Mouse (Mus musculus) lung, adult 18-20 months (tissue): ENCODE data around the gene Olfr119.
"Not testable (repeated sequence)": the region's sequence is repeated elsewhere in the genome, so short reads cannot be mapped to it uniquely, and the experiment has no call there.

ENCODE experiments used
- DNase-seq, 2 experiments: peaks; one replicate each; pipeline ENCODE4 v3.0.0; 2022; ENCODE audit warnings: mixed read lengths in 2 of 2

The Olfr119 gene

GRCm38 (mm10) chr17:37696264-37696663 lies at the start of gene Olfr119:
Gene Olfr119, plus strand, starts transcription at chr17:37696564.
- DNase-seq, result not testable (repeated sequence)

- DNase-seq, result no peak
Observed at GRCm38 (mm10) chr17:37663682-37664081, 32.7 kb upstream of the Olfr119 start, which contains the start of gene Olfr117. Gene Olfr117, minus strand, starts transcription at chr17:37663782.

- DNase-seq, result no peak
Observed at GRCm38 (mm10) chr17:37666688-37667087, 29.7 kb upstream of the Olfr119 start, which contains the start of gene Olfr118. Gene Olfr118, plus strand, starts transcription at chr17:37666988.

- DNase-seq, result no peak
Observed at GRCm38 (mm10) chr17:37721508-37721907, 25.1 kb downstream of the Olfr119 start, which contains the start of gene Olfr120. Gene Olfr120, plus strand, starts transcription at chr17:37721808.

GRCm38 (mm10) chr17:37738070-37738469 lies 41.7 kb downstream of the Olfr119 start:
- no peak for DNase-seq
